Comparison of ENCODE assay signal across 25 mouse cellular contexts in the genomic region with DNA sequence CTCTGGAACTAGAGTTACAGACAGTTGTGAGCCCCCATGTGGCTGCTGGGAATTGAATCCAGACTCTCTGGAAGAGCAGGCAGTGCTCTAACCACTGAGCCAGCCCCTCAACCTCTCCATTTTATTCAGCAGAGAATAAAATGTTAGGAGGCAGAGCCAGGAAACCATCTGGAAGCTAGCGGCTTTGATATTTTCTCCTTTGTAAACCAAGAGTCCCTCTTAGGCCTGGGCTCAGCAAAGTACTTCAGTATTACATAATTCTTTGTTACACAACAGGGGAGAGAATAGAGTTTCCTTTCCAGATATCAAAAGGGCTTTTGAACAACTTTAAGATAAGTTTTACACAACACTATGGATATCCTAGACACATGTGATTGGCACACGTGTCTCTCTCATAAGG. TPM values are rescaled to one million over a fixed set of nuclear protein-coding genes. Genes with fewer than 3 reads are reported as not detected.
DNase-seq lines count a peak whose midpoint lies in the region; ATAC-seq and TF ChIP-seq lines count a peak whose summit lies in the region.
"Had no signal": no experiment of that assay in that cellular context is flagged by ENCODE, and none has a peak within 500 bp of the region (broad histone marks: within the 10 kb centered on the region; RNA-seq: fewer than 3 reads in every experiment).

No protein-coding gene starts in this region.

- peak; percentile 17 for DNase-seq in heart, adult 8-10 months (ENCODE audit: low spot score)
- no peak for DNase-seq in liver, embryonic 13.5 days
- no peak for DNase-seq in liver, embryonic 11.5 days (ENCODE audit: low spot score)
- no peak for DNase-seq in liver, postnatal 0 days
- peak; percentile 74 for DNase-seq in lung, postnatal 25 days (ENCODE audit: low spot score)
- DNase-seq in frontal cortex, postnatal 10 days (ENCODE audit: low spot score in 2 of 2), result no peak
- DNase-seq in embryo, embryonic 9.5 days (ENCODE audit: extremely low spot score), result no peak
- DNase-seq: cerebellum, adult 11 months; cerebellum, adult 9-11 months; gastrocnemius, postnatal 14 days; kidney, postnatal 25 days; layer of hippocampus, adult 9-11 months; thymus, adult 2 months; thymus, postnatal 4 days had no signal

- TF ChIP-seq EP300 in liver, postnatal 0 days (IDR thresholded peaks at IDR 0.05; ENCODE audit: low read depth), result no peak

- no peaks in the 10 kb centered on the region for H3K27me3 ChIP-seq in heart, embryonic 11.5 days (ENCODE audit: control insufficient read depth, insufficient read depth, low read length)
- H3K27me3 ChIP-seq in liver, embryonic 13.5 days, result no peaks in the 10 kb centered on the region
- H3K27me3 ChIP-seq in liver, embryonic 11.5 days (replicated peaks; ENCODE audit: control insufficient read depth, insufficient read depth, low read length), result no peaks in the 10 kb centered on the region
- H3K27me3 ChIP-seq in liver, postnatal 0 days (ENCODE audit: insufficient read depth, low read length), result no peaks in the 10 kb centered on the region
- H3K27me3 ChIP-seq: heart, embryonic 12.5 days; midbrain, embryonic 12.5 days; neural tube, embryonic 15.5 days had no signal

- ATAC-seq in heart, embryonic 11.5 days (replicated peaks; ENCODE audit: insufficient number of reproducible peaks, low FRiP score, low TSS enrichment), result no peak
- ATAC-seq in liver, embryonic 13.5 days (ENCODE audit: low read depth), result no peak
- ATAC-seq in liver, embryonic 11.5 days (replicated peaks; ENCODE audit: low FRiP score), result no peak
- no peak for ATAC-seq in liver, postnatal 0 days
- ATAC-seq: CD4-positive, CD25-positive, alpha-beta regulatory T cell, adult 4 months; forebrain, embryonic 16.5 days; inflammation-experienced regulatory T-cells, adult 6 months had no signal

- 69% methylated on average over 2 of the region's 2 CpGs for WGBS in heart, embryonic 11.5 days (ENCODE audit: insufficient replicate concordance)
- WGBS in liver, embryonic 13.5 days (ENCODE audit: insufficient replicate concordance), result 47% methylated on average over 2 of the region's 2 CpGs
- 83% methylated on average over 2 of the region's 2 CpGs for WGBS in liver, embryonic 11.5 days
- WGBS in liver, postnatal 0 days (ENCODE audit: insufficient replicate concordance), result 68% methylated on average over 2 of the region's 2 CpGs

- H3K9ac ChIP-seq in heart, embryonic 11.5 days (ENCODE audit: low read depth, low read length), result no peak overlapping the region
- no peak overlapping the region for H3K9ac ChIP-seq in liver, embryonic 13.5 days
- no peak overlapping the region for H3K9ac ChIP-seq in liver, embryonic 11.5 days (ENCODE audit: low read depth, low read length)
- no peak overlapping the region for H3K9ac ChIP-seq in liver, postnatal 0 days (replicated peaks)
- H3K9ac ChIP-seq: heart, embryonic 12.5 days; hindbrain, embryonic 14.5 days; liver, embryonic 14.5 days; midbrain, embryonic 12.5 days; neural tube, embryonic 15.5 days had no signal

- H3K27ac ChIP-seq in heart, embryonic 11.5 days (ENCODE audit: low read depth, low read length), result no peak overlapping the region
- 0 out of 2 replicates have a peak overlapping the region, but pooled peaks have one; percentile 50 for H3K27ac ChIP-seq in liver, embryonic 13.5 days
- H3K27ac ChIP-seq in liver, embryonic 11.5 days (ENCODE audit: low read depth, low read length), result no peak overlapping the region
- H3K27ac ChIP-seq in liver, postnatal 0 days (ENCODE audit: low read depth), result peak overlapping the region; percentile 94
- H3K27ac ChIP-seq: forebrain, embryonic 10.5 days; hindbrain, embryonic 14.5 days; liver, embryonic 14.5 days; midbrain, embryonic 12.5 days; neural tube, embryonic 15.5 days had no signal

- no peaks in the 10 kb centered on the region for H3K36me3 ChIP-seq in heart, embryonic 11.5 days (ENCODE audit: control insufficient read depth, insufficient read depth, low read length)
- H3K36me3 ChIP-seq in liver, embryonic 13.5 days, result no peaks in the 10 kb centered on the region
- H3K36me3 ChIP-seq in liver, embryonic 11.5 days (ENCODE audit: control insufficient read depth, insufficient read depth, low read length), result no peaks in the 10 kb centered on the region
- H3K36me3 ChIP-seq in liver, postnatal 0 days (replicated peaks; ENCODE audit: insufficient read depth, low read length), result no peaks in the 10 kb centered on the region
- H3K36me3 ChIP-seq: forebrain, embryonic 10.5 days; heart, embryonic 12.5 days; midbrain, embryonic 12.5 days; neural tube, embryonic 15.5 days had no signal

- no peaks in the 10 kb centered on the region for H3K9me3 ChIP-seq in heart, embryonic 11.5 days (replicated peaks; ENCODE audit: control insufficient read depth, low read length)
- H3K9me3 ChIP-seq in liver, embryonic 13.5 days (replicated peaks), result no peaks in the 10 kb centered on the region
- no peaks in the 10 kb centered on the region for H3K9me3 ChIP-seq in liver, embryonic 11.5 days (ENCODE audit: control insufficient read depth, low read length)
- peaks cover 2% of the 10 kb centered on the region; the same call in 1 of the 2 replicates for H3K9me3 ChIP-seq in liver, postnatal 0 days (ENCODE audit: low read length)
- H3K9me3 ChIP-seq: midbrain, embryonic 12.5 days; neural tube, embryonic 15.5 days had no signal

- no peak overlapping the region for H3K4me2 ChIP-seq in heart, embryonic 11.5 days
- H3K4me2 ChIP-seq in liver, embryonic 13.5 days, result no peak overlapping the region
- H3K4me2 ChIP-seq in liver, embryonic 11.5 days, result no peak overlapping the region
- H3K4me2 ChIP-seq in liver, postnatal 0 days (ENCODE audit: low read depth, low read length), result no peak overlapping the region
- H3K4me2 ChIP-seq: heart, embryonic 12.5 days; hindbrain, embryonic 14.5 days; midbrain, embryonic 12.5 days; neural tube, embryonic 15.5 days had no signal

- H3K4me1 ChIP-seq in heart, embryonic 11.5 days (ENCODE audit: control insufficient read depth, insufficient read depth, low read length), result peaks cover 3% of the 10 kb centered on the region
- no peaks in the 10 kb centered on the region; the same call in 1 of the 2 replicates for H3K4me1 ChIP-seq in liver, embryonic 13.5 days (replicated peaks)
- no peaks in the 10 kb centered on the region for H3K4me1 ChIP-seq in liver, embryonic 11.5 days (replicated peaks; ENCODE audit: control insufficient read depth, insufficient read depth, low read length)
- 0 out of 2 replicates have a peak, but pooled peaks cover 3% of the 10 kb centered on the region for H3K4me1 ChIP-seq in liver, postnatal 0 days (ENCODE audit: insufficient read depth)
- H3K4me1 ChIP-seq: midbrain, embryonic 12.5 days; neural tube, embryonic 15.5 days had no signal

- H3K4me3 ChIP-seq in heart, embryonic 11.5 days (ENCODE audit: low read depth, low read length), result no peak overlapping the region
- H3K4me3 ChIP-seq in liver, embryonic 13.5 days (replicated peaks), result no peak overlapping the region
- no peak overlapping the region for H3K4me3 ChIP-seq in liver, embryonic 11.5 days (ENCODE audit: low read depth, low read length)
- H3K4me3 ChIP-seq in liver, postnatal 0 days (ENCODE audit: low read depth, low read length), result no peak overlapping the region
- H3K4me3 ChIP-seq: forebrain, embryonic 10.5 days; heart, embryonic 12.5 days; midbrain, embryonic 12.5 days; neural tube, embryonic 15.5 days had no signal

- no peak for TF ChIP-seq CTCF in liver, postnatal 0 days (IDR thresholded peaks at IDR 0.05; ENCODE audit: low read depth)

RNA-seq across cellular contexts. Expression of gene Baiap2l1, which starts 15.0 kb away (rescaled TPM):
- 10 to 100 TPM in 1 of 4 experiments, 1 to 10 TPM in 3; 6.4 to 10.6 (median 8.3) TPM for total RNA-seq in heart, adult 8-10 months (2022)
- 7.8 and 8.5 TPM in 2 replicates for polyA plus RNA-seq in heart, embryonic 11.5 days (2014; fragmentation: Nextera tagmentation; extraction: Ambion mirVana)
- 3.7 and 4.7 TPM in 2 replicates for polyA plus RNA-seq in liver, embryonic 13.5 days (2015; fragmentation: Nextera tagmentation; extraction: Ambion mirVana)
- polyA plus RNA-seq in liver, embryonic 11.5 days (2014; fragmentation: Nextera tagmentation; extraction: Ambion mirVana), result 6.8 and 8.2 TPM in 2 replicates
- polyA plus RNA-seq in liver, postnatal 0 days (2015; fragmentation: Nextera tagmentation; extraction: Ambion mirVana), result 12.3 and 13.3 TPM in 2 replicates
- total RNA-seq: megakaryocyte, adult 5-6 weeks had no signal

Comparison
In these comparisons a context has a peak if more than half of its experiments do, and no peak if none do; other contexts are left out.
1. H3K27ac ChIP-seq: peak in liver, embryonic 13.5 days (single experiment) and liver, postnatal 0 days (single experiment); none in heart, embryonic 11.5 days (single experiment) and liver, embryonic 11.5 days (single experiment).
2. DNase-seq: peak in heart, adult 8-10 months (single experiment) and lung, postnatal 25 days (single experiment); none in liver, embryonic 13.5 days (single experiment), liver, embryonic 11.5 days (single experiment), liver, postnatal 0 days (single experiment), frontal cortex, postnatal 10 days (0 of 2) and embryo, embryonic 9.5 days (single experiment).